Mouse (Mus musculus) stomach, embryonic 16.5 days (tissue): ENCODE results near the gene Ift81. TPM values are rescaled to one million over a fixed set of nuclear protein-coding genes. Genes with fewer than 3 reads are reported as not detected.

ENCODE experiments used
- ATAC-seq: fragments of 200-750 bp; cut with Nextera tagmentation; 2 replicates; pipeline ENCODE4 v1.8.0; 2017; ENCODE audit warnings: moderate number of reproducible peaks, moderate TSS enrichment; ENCODE audit not compliant: insufficient read depth, low FRiP score
- H3K27ac ChIP-seq: fragments of 300-500 bp; sonication (generic); 2 replicates; pipeline ENCODE4 v1.5.1; 2014; ENCODE audit warnings: low read length
- H3K27me3 ChIP-seq: fragments of 300-500 bp; sonication (generic); 2 replicates; pipeline ENCODE4 v1.6.1; 2014; ENCODE audit warnings: low read length, control low read depth, mixed read lengths; ENCODE audit not compliant: control insufficient read depth, insufficient read depth
- H3K36me3 ChIP-seq: fragments of 300-500 bp; sonication (generic); 2 replicates; pipeline ENCODE4 v1.6.1; 2014; ENCODE audit warnings: low read length; ENCODE audit not compliant: control insufficient read depth, insufficient read depth
- H3K4me1 ChIP-seq: fragments of 300-500 bp; sonication (generic); 2 replicates; pipeline ENCODE4 v1.6.1; 2014; ENCODE audit warnings: low read length, control low read depth, mixed read lengths; ENCODE audit not compliant: control insufficient read depth, insufficient read depth
- H3K4me2 ChIP-seq: fragments of 300-500 bp; sonication (generic); 2 replicates; pipeline ENCODE4 v1.6.1; 2014; ENCODE audit warnings: low read depth, low read length, mixed read lengths
- H3K4me3 ChIP-seq: fragments of 300-500 bp; sonication (generic); replicated peaks from 2 replicates; pipeline ENCODE4 v1.5.1; 2014; ENCODE audit warnings: mild to moderate bottlenecking, low read length
- H3K9ac ChIP-seq: fragments of 300-500 bp; sonication (generic); 2 replicates; pipeline ENCODE4 v1.6.1; 2014; ENCODE audit warnings: low read length
- H3K9me3 ChIP-seq: fragments of 300-500 bp; sonication (generic); replicated peaks from 2 replicates; pipeline ENCODE4 v1.6.1; 2016; ENCODE audit warnings: low read length, control low read depth; ENCODE audit not compliant: control insufficient read depth
- WGBS: fragments of 180-500 bp; shearing (Covaris S2); extraction: QIAGEN DNeasy Blood & Tissue Kit; methylation state at CpG from one replicate; pipeline ENCODE4 v1.1.7; 2014; 5-methylcytosine and 5-hydroxymethylcytosine counted together
- polyA plus RNA-seq: library from polyadenylated mRNA; unstranded; fragments of >200 nt; fragmentation: Nextera tagmentation; extraction: Ambion mirVana; gene quantifications from 2 replicates; pipeline ENCODE4 v1.2.1, GENCODE M21; 2015

Gene Ift81
- polyA plus RNA-seq: 28.5 and 36.0 TPM in 2 replicates

DNA sequence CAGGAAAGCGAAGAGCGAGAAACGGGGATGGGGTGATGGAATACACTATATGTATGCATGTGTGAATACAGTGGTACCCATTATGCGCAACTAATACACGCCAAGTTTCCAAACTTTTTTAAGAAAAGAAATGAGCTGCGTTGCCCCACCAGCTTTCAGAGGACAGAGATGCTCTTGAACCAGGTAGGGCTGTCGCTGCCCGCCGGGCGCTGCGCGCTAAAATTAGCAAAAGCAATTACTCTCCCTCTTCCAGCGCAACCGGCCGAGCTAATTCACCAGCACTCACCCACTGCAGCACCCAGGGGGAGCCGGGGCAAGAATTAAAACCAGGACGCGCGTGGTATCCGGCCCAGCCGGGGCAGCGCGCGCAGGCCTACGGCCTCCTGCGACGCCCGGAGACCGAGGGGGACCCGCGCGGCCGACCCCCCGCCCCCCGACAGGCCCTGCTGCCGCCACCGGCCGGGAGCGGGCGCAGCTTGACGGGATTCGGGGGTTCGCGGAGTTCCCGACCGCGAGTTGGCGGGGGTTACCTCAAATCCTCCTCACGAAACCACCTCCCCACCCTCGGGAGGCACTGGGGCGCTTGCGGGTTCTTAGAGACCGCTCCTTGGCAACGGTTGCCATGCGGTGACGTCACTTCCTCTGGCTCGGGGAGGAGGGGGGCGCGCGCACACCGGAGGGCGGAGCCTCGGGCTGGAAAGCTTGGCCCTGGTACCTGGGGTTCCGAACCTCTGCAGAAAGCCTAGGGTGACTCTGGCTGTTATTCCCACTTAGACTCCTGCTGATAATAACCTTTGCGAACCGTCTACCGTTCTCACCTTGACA lies at the start of gene Ift81:
TSS of gene Ift81 (minus strand) at position 611 of the 825 bp plus-strand sequence.
- Histone ChIP-seq H3K4me2 (peak within 1 kb of the TSS; percentile 72), H3K27me3 (no peaks in the 10 kb centered on the region), H3K36me3 (peaks cover 2% of the 10 kb centered on the region; the same call in 1 of the 2 replicates), H3K4me3 (peak within 1 kb of the TSS; percentile 92), H3K4me1 (peaks cover 8% of the 10 kb centered on the region; the same call in 1 of the 2 replicates), H3K27ac (peak within 1 kb of the TSS; percentile 89), H3K9ac (peak within 1 kb of the TSS; percentile 93), H3K9me3 (no peaks in the 10 kb centered on the region)
- peak; percentile 93 for ATAC-seq
- 2% methylated on average over 67 of the region's 67 CpGs for WGBS

DNA sequence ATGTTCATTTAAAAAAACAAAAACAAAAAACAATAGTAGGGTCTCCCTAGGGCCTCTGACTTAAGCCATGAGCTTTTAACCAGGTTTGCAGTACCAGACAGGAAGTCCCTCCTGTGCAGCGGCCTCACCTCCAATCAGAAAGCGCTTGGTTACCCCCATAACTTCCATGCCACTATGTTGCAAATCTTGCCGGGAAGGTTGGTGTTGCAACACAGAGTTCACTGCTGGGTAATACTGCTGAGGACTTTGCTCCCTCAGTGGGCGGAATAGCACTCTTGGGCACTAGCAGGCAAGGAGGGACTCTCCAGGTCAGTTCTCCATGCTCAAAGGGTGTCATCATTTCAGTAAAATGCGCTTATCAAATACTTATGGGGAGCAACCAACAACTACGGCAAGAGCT lies 48.2 kb upstream of the Ift81 start:
- Histone ChIP-seq H3K9me3 (no peaks in the 10 kb centered on the region), H3K4me2 (no peak overlapping the region), H3K4me1 (no peaks in the 10 kb centered on the region), H3K27ac (no peak overlapping the region), H3K9ac (no peak overlapping the region), H3K4me3 (no peak overlapping the region), H3K27me3 (no peaks in the 10 kb centered on the region), H3K36me3 (no peaks in the 10 kb centered on the region)
- ATAC-seq: no peak
- 90% methylated on average over 6 of the region's 6 CpGs for WGBS

DNA sequence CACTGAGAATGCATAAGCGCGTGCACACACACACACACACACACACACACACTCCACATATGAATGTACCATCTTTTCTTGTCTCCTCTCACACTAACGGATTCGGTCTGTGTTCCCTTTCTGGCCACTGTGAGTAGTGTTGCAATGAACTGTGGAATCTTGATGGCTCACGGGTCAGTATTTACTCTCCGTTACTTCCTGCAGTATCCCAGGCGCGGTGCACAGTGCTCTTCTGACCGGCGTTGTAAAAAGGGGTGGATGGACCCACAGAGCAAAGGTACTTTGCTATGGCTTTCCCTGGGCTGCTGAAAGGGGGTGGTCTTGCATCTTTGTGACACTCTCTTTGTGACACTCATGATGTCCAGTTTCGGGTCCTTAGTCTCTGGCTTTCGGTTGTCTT lies 42.5 kb upstream of the Ift81 start:
- Histone ChIP-seq H3K4me1 (peaks cover 17% of the 10 kb centered on the region; the same call in 1 of the 2 replicates), H3K4me3 (no peak overlapping the region), H3K27ac (no peak overlapping the region), H3K27me3 (no peaks in the 10 kb centered on the region), H3K9me3 (no peaks in the 10 kb centered on the region), H3K4me2 (no peak overlapping the region), H3K36me3 (no peaks in the 10 kb centered on the region), H3K9ac (no peak overlapping the region)
- no peak for ATAC-seq
- WGBS: 78% methylated on average over 12 of the region's 12 CpGs

DNA sequence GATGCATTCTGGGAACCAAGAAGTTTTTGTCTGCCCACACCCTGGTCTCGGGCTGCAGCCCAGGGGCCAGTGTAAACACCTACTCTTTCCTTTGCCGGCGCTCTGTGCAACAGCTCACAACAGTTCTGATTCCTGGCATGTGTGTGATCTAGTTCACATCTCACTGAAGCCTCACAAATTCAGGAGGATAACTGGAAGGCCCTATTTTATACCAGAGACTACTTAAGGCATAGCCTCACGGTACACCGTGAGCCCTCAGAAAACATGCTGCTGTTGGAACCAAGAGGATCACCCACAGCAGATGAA lies 39.9 kb upstream of the Ift81 start:
- no peak overlapping the region for H3K4me3 ChIP-seq
- ATAC-seq: peak; percentile 41; the same call in 1 of the 2 replicates
- H3K27ac ChIP-seq: peak overlapping the region; percentile 9; the same call in 1 of the 2 replicates

DNA sequence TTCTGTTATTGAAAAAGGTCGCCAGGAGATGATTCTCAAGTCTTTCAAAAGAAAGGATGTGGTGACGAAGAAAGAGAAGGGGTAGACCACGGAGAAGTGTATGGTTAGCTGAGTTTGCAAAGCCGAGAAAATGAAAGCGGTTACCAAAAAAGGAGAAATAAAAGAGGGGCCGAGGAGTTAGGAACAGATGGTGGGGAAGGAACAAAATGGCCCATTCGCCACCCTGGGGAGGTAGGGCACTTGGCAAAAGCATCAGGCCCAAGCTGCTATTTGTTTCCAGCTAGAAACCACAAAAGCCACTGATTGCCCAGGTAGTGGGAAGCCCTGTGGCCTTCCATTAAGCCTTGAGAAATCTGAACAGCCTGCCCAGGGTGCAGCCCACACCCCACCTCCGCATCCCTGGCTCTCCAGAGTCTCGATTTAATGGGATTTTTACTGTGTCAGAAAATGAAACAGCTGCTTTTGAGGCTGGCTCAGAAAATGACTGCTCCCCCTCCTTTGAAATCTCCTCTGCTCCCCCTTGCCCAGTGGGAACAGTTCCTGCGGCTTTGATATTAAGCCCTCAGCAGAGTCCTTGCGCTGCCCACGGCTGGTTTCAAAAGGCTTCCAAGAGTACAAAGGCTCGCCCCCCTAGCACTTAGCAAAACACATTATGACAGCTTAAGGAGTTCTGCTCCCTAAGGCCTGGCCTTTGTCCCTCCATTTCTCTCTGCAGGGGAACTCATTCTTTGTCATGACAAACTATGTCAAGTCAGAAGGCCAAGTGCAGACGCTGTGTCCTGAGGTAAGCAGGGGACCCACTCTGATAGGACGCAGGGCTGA lies 39.3 kb upstream of the Ift81 start:
- Histone ChIP-seq H3K4me1 (peaks cover 17% of the 10 kb centered on the region; the same call in 1 of the 2 replicates), H3K27me3 (no peaks in the 10 kb centered on the region), H3K9me3 (no peaks in the 10 kb centered on the region), H3K36me3 (no peaks in the 10 kb centered on the region), H3K4me3 (no peak overlapping the region), H3K27ac (peak overlapping the region; percentile 9; the same call in 1 of the 2 replicates), H3K4me2 (no peak overlapping the region), H3K9ac (0 out of 2 replicates have a peak overlapping the region, but pooled peaks have one; percentile 25)
- 41% methylated on average over 15 of the region's 15 CpGs for WGBS
- peak; percentile 31; the same call in 1 of the 2 replicates for ATAC-seq

More for the DNA sequence above, 39.9 kb upstream of the Ift81 start:
- no peak overlapping the region for H3K4me2 ChIP-seq
- no peaks in the 10 kb centered on the region for H3K36me3 ChIP-seq
- 42% methylated on average over 5 of the region's 5 CpGs for WGBS
- H3K9ac ChIP-seq: 0 out of 2 replicates have a peak overlapping the region, but pooled peaks have one; percentile 25
- H3K4me1 ChIP-seq: peaks cover 17% of the 10 kb centered on the region; the same call in 1 of the 2 replicates
- H3K27me3 ChIP-seq: no peaks in the 10 kb centered on the region
- no peaks in the 10 kb centered on the region for H3K9me3 ChIP-seq

DNA sequence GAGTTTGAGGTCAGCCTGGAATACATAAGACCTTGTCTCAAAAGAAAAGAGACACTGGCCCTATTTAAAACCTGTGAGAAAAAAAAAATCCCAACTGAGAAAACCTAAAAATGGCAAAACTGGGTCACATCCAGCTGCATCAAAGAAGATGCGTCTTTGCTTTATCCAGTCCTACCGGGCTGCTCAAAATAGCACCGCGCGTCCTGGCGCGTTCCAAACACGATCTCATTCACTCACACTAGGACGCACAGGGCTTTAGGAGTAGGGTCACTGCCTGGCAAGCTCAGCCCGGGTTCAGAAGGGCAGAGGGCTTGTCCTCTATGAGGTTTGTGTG lies 38.8 kb upstream of the Ift81 start:
- Histone ChIP-seq H3K36me3 (no peaks in the 10 kb centered on the region), H3K27me3 (no peaks in the 10 kb centered on the region), H3K9me3 (no peaks in the 10 kb centered on the region), H3K4me3 (no peak overlapping the region), H3K4me1 (peaks cover 17% of the 10 kb centered on the region; the same call in 1 of the 2 replicates), H3K9ac (no peak overlapping the region), H3K4me2 (no peak overlapping the region), H3K27ac (no peak overlapping the region)
- WGBS: 60% methylated on average over 10 of the region's 10 CpGs
- ATAC-seq: no peak

DNA sequence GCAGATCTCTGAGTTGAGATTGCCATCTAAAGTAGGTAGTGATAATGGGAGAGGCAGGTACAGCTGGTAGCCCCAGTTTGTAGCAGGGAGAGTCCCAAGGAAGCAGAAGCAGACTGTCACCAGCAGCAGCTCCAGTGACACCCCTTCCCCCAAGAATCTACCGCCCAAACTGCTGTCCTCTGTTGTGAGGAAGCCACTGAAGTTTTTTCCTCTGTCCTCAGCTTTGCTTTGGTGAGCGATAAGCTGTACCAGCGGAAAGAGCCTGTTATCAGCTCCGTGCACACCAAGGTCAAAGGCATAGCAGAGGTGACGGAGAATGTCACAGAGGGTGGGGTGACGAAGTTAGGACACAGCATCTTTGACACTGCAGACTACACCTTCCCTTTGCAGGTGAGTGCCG lies 38.2 kb upstream of the Ift81 start:
- H3K4me1 ChIP-seq: peaks cover 17% of the 10 kb centered on the region; the same call in 1 of the 2 replicates
- H3K9me3 ChIP-seq: no peaks in the 10 kb centered on the region
- ATAC-seq: no peak

DNA sequence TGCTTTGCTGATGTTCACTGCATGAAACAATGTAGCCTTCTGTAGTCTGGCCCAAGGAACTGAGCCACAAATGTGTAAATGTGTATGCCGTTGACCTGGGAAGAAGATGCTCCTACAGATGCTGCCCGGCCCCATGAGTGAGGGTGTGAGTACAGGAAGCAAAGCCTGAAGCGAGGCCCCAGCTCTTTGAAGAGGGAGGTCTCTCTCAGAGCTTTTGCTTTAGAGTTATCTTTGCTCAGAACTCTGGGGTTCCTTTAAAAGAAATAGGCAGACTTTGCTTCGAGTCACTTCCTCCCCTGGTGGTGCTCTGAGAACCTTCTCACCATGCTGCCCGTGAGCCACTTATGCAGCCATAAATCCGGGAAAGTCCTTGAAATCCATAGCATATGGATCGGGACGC lies 35.8 kb upstream of the Ift81 start:
- Histone ChIP-seq H3K4me1 (peaks cover 17% of the 10 kb centered on the region; the same call in 1 of the 2 replicates), H3K4me2 (no peak overlapping the region), H3K9me3 (no peaks in the 10 kb centered on the region), H3K27ac (no peak overlapping the region), H3K27me3 (no peaks in the 10 kb centered on the region), H3K4me3 (no peak overlapping the region), H3K36me3 (no peaks in the 10 kb centered on the region), H3K9ac (no peak overlapping the region)
- WGBS: 83% methylated on average over 8 of the region's 8 CpGs
- ATAC-seq: no peak

More for the DNA sequence above, 38.2 kb upstream of the Ift81 start:
- no peak overlapping the region for H3K4me2 ChIP-seq
- no peaks in the 10 kb centered on the region for H3K36me3 ChIP-seq
- WGBS: 66% methylated on average over 7 of the region's 7 CpGs
- H3K9ac ChIP-seq: 0 out of 2 replicates have a peak overlapping the region, but pooled peaks have one; percentile 7
- H3K27me3 ChIP-seq: no peaks in the 10 kb centered on the region
- no peak overlapping the region for H3K4me3 ChIP-seq
- no peak overlapping the region for H3K27ac ChIP-seq

DNA sequence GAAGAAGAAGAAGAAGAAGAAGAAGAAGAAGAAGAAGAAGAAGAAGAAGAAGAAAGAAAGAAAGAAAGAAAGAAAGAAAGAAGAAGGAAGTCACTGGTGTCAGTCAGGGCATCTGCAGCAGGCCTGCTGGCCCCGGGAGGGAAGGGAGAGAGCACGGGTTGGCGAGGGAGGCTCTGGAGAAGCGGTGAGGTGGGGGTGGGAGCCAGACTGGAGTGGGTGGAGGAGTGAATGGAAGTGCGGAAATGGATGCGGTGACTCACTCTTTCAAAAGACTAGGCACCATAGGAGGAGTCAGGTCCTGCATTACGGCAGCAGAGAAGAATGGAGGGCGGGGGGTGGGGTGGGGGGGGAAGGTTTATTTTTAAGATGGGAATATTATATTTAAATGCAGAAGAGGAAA lies 34.9 kb upstream of the Ift81 start:
- Histone ChIP-seq H3K4me2 (no peak overlapping the region), H3K4me3 (no peak overlapping the region), H3K9ac (no peak overlapping the region), H3K9me3 (no peaks in the 10 kb centered on the region), H3K4me1 (peaks cover 14% of the 10 kb centered on the region; the same call in 1 of the 2 replicates), H3K27ac (no peak overlapping the region), H3K36me3 (no peaks in the 10 kb centered on the region), H3K27me3 (no peaks in the 10 kb centered on the region)
- 58% methylated on average over 8 of the region's 8 CpGs for WGBS
- ATAC-seq: no peak
